Mouse (Mus musculus) spleen, postnatal 36 days (tissue): ENCODE data around the gene Epop.
A peak's percentile ranks its signal among the peaks of the same experiment; 100 is the strongest.

Experiments used
- DNase-seq, 2 experiments: peaks; one replicate each; pipeline ENCODE4 v3.0.0; 2022; ENCODE audit warnings: low spot score in 2 of 2, mixed read lengths in 1 of 2

Gene Epop

GRCm38 (mm10) chr11:97629576-97629975, at the start of gene Epop:
Gene Epop, minus strand, starts transcription at chr11:97629702.
- peak; percentile 85 to 87 for DNase-seq

GRCm38 (mm10) chr11:97678301-97678700, 48.8 kb upstream of the Epop start:
- no peak for DNase-seq

DNA sequence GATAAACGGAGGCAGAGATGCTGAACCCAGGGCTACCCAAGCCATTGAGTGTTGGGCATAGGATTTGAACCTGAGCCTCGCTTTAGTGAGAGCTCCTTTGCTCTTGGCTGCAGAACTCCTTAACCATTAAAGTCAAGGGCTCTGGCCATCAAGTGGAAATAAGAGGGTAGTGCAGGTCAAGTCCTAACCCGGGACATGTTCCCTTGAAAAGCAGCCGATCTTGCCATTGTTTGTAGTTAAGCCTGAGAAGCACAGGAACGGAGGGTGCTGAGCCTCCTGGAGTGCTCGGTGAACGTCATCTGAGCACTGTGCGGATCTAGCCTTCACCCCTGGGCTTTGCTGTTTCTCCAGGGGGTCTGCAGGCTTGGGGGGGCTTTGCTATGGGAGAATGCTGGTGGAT, 48.3 kb upstream of the Epop start:
- no peak for DNase-seq

DNA sequence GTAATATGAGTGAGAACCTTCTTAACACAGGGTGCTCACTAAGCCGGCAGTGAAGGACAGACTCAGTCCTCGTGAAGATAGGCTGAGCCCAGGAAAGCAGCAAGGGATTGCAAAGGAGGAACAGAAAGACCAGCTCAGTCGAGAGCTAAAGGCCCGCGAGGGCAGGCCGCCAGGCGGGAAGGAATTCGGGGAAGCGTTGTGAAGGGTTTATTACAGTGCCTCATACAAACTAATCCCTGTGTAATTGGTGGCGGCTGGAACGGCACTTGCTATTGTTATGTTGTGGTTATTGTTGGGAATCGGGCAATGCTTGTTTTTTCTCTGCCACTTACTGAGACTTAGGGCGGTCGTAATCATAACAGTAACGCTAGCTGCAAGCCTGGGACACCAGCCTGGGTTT, 47.9 kb upstream of the Epop start:
- DNase-seq, result no peak

GRCm38 (mm10) chr11:97676050-97676754, 46.7 kb upstream of the Epop start:
- no peak for DNase-seq

GRCm38 (mm10) chr11:97673148-97673547, 43.6 kb upstream of the Epop start:
- no peak for DNase-seq

DNA sequence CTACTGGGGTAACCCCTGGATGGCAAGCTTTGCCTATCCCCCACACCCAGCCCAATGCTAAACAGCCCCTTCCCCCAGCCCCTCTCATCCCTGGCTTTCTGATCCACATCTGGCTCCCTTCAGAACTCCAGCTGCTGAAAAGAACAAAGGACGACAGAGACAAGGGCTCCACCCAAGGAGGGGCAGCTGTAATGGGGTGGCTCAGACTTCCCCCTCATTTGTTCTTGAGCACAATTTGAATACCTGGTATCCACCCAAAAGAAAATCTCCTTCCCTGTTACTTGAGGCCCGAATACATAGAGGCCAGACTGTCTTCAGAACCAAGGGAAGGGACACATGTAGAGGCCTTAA, 41.6 kb upstream of the Epop start:
- no peak for DNase-seq

- no peak for DNase-seq
Observed at GRCm38 (mm10) chr11:97670234-97671176, 41.0 kb upstream of the Epop start.

- DNase-seq, result no peak
Observed at GRCm38 (mm10) chr11:97669829-97670228, 40.3 kb upstream of the Epop start.

DNA sequence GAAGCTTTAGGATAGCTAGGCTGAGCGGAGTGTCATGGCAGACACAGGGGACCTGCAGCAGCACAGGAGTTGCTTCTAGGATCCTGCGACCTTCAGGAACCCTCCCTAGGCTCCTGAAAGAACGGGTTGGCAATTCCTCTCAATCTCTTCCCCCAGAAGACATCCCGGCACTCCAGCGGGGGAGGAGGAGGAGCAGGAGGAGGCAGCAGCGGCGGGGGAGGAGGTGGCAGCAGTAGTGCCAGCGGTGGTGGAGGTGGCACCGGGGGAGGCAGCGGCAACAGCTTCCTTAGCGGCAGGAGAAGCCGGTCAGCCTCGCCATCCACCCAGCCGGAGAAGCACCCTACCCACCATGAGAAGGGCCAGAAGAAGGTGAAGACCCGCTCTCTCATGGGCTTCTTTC, 39.8 kb upstream of the Epop start:
- no peak for DNase-seq

DNA sequence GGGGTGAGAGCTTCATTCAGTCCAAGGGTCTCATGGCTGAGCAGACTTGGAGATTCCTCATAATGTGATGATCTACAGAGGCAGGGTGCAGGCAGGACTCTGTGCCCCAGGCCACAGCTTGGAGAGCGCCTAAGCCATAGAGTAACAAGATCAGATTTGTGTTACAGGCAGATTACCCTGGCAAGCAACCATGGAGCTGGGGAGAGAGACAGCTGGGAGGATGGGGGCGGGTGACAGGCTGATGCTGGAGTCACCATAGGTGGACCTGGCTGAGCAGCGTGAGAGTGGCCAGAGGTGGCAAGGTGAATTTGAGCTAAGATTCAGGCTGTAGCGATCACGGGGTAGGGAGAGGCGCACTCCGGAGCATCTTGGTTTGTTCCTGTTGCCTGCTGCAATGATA, 38.7 kb upstream of the Epop start:
- no peak for DNase-seq

GRCm38 (mm10) chr11:97666794-97667193, 37.3 kb upstream of the Epop start:
- no peak for DNase-seq

DNA sequence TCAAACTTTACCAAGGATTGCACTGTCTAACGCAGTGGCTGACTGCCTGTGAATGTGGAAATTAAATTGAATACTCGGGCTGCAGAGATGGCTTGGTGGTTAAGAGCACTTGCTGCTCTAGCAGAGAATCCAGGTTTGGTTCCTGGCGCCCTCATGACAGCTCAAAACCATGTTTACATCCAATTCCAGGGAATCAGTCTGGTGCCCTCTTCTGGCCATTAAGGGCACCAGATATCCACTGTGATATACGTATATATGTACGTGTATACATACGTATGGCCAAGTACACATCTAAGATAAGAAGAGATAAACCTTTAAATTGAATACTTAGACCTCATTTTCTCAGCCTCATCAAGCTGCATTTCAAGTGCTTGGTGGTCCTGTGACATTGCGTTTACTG, 36.7 kb upstream of the Epop start:
- DNase-seq, result no peak

DNA sequence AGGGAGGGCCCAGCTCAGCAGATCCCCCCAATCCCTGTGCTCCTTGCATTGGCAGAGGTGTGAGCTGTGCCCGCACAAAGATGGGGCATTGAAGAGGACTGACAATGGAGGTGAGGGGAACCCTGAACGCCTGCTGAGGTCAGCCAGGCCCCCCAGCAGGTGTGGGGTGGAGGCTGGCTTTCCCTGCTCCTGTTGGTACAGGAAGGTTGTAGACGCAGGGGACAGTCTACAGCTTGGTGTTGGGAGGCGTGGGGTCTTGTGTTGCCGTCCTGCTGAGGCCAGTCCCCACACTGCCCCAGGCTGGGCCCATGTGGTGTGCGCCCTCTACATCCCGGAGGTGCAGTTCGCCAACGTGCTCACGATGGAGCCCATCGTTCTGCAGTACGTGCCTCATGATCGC, 35.9 kb upstream of the Epop start:
- no peak for DNase-seq

- DNase-seq, result peak in 1 of 2 experiments; percentile 22
Observed at GRCm38 (mm10) chr11:97664771-97665240, 35.3 kb upstream of the Epop start.

- DNase-seq, result no peak
Observed at GRCm38 (mm10) chr11:97664339-97664665, 34.8 kb upstream of the Epop start.

- peak in 1 of 2 experiments; percentile 34 for DNase-seq
Observed at GRCm38 (mm10) chr11:97663528-97664338, 34.2 kb upstream of the Epop start.

GRCm38 (mm10) chr11:97662893-97663527, 33.5 kb upstream of the Epop start, which contains the start of gene Mllt6:
Gene Mllt6, plus strand, starts transcription at chr11:97663414.
- peak; percentile 60 to 70 for DNase-seq

DNA sequence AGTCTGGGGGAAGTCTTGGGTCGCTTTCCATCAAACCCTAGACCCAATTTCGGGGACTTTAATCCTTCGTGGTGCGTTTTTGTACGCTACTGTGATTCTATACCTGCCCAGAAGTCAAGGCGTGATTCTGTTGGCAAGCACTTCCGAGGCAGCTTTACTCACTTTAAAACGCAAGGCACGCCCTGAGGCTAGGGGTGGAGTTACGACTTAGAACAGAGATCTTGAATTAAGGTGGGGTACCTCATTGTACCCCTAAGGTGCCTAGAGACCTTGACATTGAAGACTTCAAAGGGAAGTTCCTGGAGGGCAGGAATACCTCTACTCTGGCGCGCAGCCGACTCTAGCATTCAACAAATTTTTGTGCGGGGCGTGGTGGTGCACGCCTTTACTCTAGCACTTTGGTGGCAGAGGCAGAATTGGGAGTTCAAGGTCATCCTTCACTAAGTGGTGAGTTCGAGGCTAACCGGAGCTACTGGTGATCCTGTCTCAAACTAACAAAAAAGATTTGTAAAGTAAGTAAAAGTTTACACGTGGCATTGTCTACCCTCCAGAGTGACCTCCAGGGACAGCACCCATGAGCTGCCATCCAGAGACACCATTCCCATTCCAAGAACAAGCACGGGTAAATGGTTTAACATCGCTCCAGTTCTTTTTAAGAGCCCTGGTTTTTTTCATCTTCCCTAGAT, 32.8 kb upstream of the Epop start:
- DNase-seq, result peak; percentile 71 to 73

GRCm38 (mm10) chr11:97661648-97662133, 32.2 kb upstream of the Epop start:
- peak; percentile 84 to 86 for DNase-seq
